Mouse (Mus musculus) CH12.LX (cell line): Measurements from ENCODE around the gene Pakap. TPM values are rescaled to one million over a fixed set of nuclear protein-coding genes. Genes with fewer than 3 reads are reported as not detected.

Experiments
- DNase-seq: peaks from one replicate; pipeline ENCODE4 v3.0.0-alpha.2; 2013; ENCODE audit errors: extremely low read depth
- H3K27ac ChIP-seq: 2 replicates; pipeline ENCODE4 v1.5.1; 2012; ENCODE audit warnings: low read depth, mild to moderate bottlenecking, control low read depth, moderate library complexity; ENCODE audit not compliant: insufficient read depth
- H3K27me3 ChIP-seq: replicated peaks from 2 replicates; pipeline ENCODE3; 2012; ENCODE audit warnings: inconsistent platforms
- H3K36me3 ChIP-seq, 2 experiments: replicated peaks in 1 of 2; 2 replicates each; pipeline versions ENCODE3 to v1.6.1; 2012; ENCODE audit warnings: inconsistent platforms in 1 of 2, low read length in 1 of 2, mild to moderate bottlenecking in 1 of 2, mixed read lengths in 1 of 2, moderate library complexity in 1 of 2; ENCODE audit not compliant: control insufficient read depth in 1 of 2, insufficient read depth in 1 of 2
- H3K4me1 ChIP-seq, 2 experiments: 2 replicates each; pipeline ENCODE4 v1.6.1; 2012; ENCODE audit warnings: inconsistent platforms in 1 of 2, moderate library complexity in 1 of 2; ENCODE audit not compliant: insufficient read depth in 2 of 2, control insufficient read depth in 1 of 2
- H3K4me2 ChIP-seq: 2 replicates; pipeline ENCODE4 v1.6.1; 2012; ENCODE audit warnings: low read depth, mild to moderate bottlenecking, control low read depth; ENCODE audit not compliant: poor library complexity, insufficient read depth, severe bottlenecking
- H3K4me3 ChIP-seq, 3 experiments: fragments of 150-350 bp in 1 of 3; sonication (generic) in 1 of 3; replicated peaks in 1 of 3; 2 replicates each; pipeline versions ENCODE3 to v1.5.1; 2011 to 2012; ENCODE audit warnings: low read depth in 2 of 3, low read length in 2 of 3, mild to moderate bottlenecking in 2 of 3, moderate library complexity in 2 of 3, control low read depth in 1 of 3, improper control_type of control experiment in 1 of 3, inconsistent platforms in 1 of 3, mixed read lengths in 1 of 3; ENCODE audit not compliant: poor library complexity in 1 of 3
- H3K79me2 ChIP-seq: replicated peaks from 2 replicates; pipeline ENCODE4 v1.6.1; 2012; ENCODE audit warnings: mild to moderate bottlenecking, moderate library complexity; ENCODE audit not compliant: control insufficient read depth, poor library complexity, insufficient read depth, severe bottlenecking; ENCODE audit errors: extremely low read depth
- H3K9ac ChIP-seq: 2 replicates; pipeline ENCODE4 v1.6.1; 2012; ENCODE audit warnings: low read depth, mild to moderate bottlenecking, control low read depth, moderate library complexity; ENCODE audit not compliant: insufficient read depth
- H3K9me3 ChIP-seq: replicated peaks from 2 replicates; pipeline ENCODE3; 2012; ENCODE audit warnings: low read length, inconsistent platforms, mixed read lengths
- CHD2 ChIP-seq: IDR thresholded peaks from 2 replicates; pipeline ENCODE4 v1.6.1; 2011; ENCODE audit warnings: low read length, improper control_type of control experiment
- CTCF ChIP-seq, 2 experiments: IDR thresholded peaks in 1 of 2; conservative IDR thresholded peaks in 1 of 2; 2 replicates each; pipeline ENCODE4 v1.5.1; 2011 to 2012; ENCODE audit warnings: low read depth in 2 of 2, low read length in 2 of 2, improper control_type of control experiment in 1 of 2, inconsistent platforms in 1 of 2, mild to moderate bottlenecking in 1 of 2, moderate library complexity in 1 of 2
- E2F4 ChIP-seq: IDR thresholded peaks from 2 replicates; pipeline ENCODE4 v1.6.1; 2011; ENCODE audit warnings: low read depth, low read length, improper control_type of control experiment; ENCODE audit not compliant: insufficient replicate concordance
- ELF1 ChIP-seq: IDR thresholded peaks from 2 replicates; pipeline ENCODE4 v1.6.1; 2014; ENCODE audit warnings: low read depth, mild to moderate bottlenecking, inconsistent platforms, low read length, improper control_type of control experiment
- ETS1 ChIP-seq: conservative IDR thresholded peaks from 2 replicates; pipeline ENCODE4 v1.6.1; 2012; ENCODE audit warnings: low read depth, mild to moderate bottlenecking, inconsistent platforms, low read length, improper control_type of control experiment, moderate library complexity
- HCFC1 ChIP-seq: IDR thresholded peaks from 2 replicates; pipeline ENCODE4 v1.6.1; 2012; ENCODE audit warnings: low read depth, mild to moderate bottlenecking, inconsistent platforms, low read length, improper control_type of control experiment
- IRF4 ChIP-seq: IDR thresholded peaks from 2 replicates; pipeline ENCODE4 v1.6.1; 2014; ENCODE audit warnings: low read depth, mild to moderate bottlenecking, inconsistent platforms, low read length, improper control_type of control experiment
- KAT2A ChIP-seq: IDR thresholded peaks from 2 replicates; pipeline ENCODE4 v1.6.1; 2012; ENCODE audit warnings: low read length, improper control_type of control experiment, inconsistent platforms; ENCODE audit not compliant: insufficient replicate concordance
- MAX ChIP-seq: IDR thresholded peaks from 2 replicates; pipeline ENCODE4 v1.6.1; 2011; ENCODE audit warnings: low read length, improper control_type of control experiment
- MEF2A ChIP-seq: IDR thresholded peaks from 2 replicates; pipeline ENCODE4 v1.6.1; 2014; ENCODE audit warnings: low read depth, mild to moderate bottlenecking, inconsistent platforms, low read length, improper control_type of control experiment, borderline replicate concordance
- MXI1 ChIP-seq: IDR thresholded peaks from 2 replicates; pipeline ENCODE4 v1.6.1; 2011; ENCODE audit warnings: mild to moderate bottlenecking, low read depth, low read length, improper control_type of control experiment
- NRF1 ChIP-seq: IDR thresholded peaks from 2 replicates; pipeline ENCODE4 v1.6.1; 2014; ENCODE audit warnings: low read depth, mild to moderate bottlenecking, inconsistent platforms, low read length, improper control_type of control experiment, moderate library complexity
- PAX5 ChIP-seq: IDR thresholded peaks from 2 replicates; pipeline ENCODE4 v1.6.1; 2012; ENCODE audit warnings: low read length, inconsistent platforms, mixed read lengths
- POLR2AphosphoS2 ChIP-seq: IDR thresholded peaks from 2 replicates; pipeline ENCODE4 v1.6.1; 2011; ENCODE audit warnings: low read depth, low read length, improper control_type of control experiment
- RAD21 ChIP-seq: IDR thresholded peaks from 2 replicates; pipeline ENCODE4 v1.6.1; 2011; ENCODE audit warnings: low read depth, mild to moderate bottlenecking, low read length, improper control_type of control experiment, moderate library complexity
- RCOR1 ChIP-seq: conservative IDR thresholded peaks from 2 replicates; pipeline ENCODE4 v1.6.1; 2012; ENCODE audit warnings: low read depth, mild to moderate bottlenecking, inconsistent platforms, low read length, improper control_type of control experiment
- SIN3A ChIP-seq: IDR thresholded peaks from 2 replicates; pipeline ENCODE4 v1.6.1; 2012; ENCODE audit warnings: low read length, improper control_type of control experiment, inconsistent platforms
- SMC3 ChIP-seq: IDR thresholded peaks from 2 replicates; pipeline ENCODE4 v1.6.1; 2011; ENCODE audit warnings: low read depth, low read length, improper control_type of control experiment
- TBP ChIP-seq: conservative IDR thresholded peaks from 2 replicates; pipeline ENCODE4 v1.6.1; 2011; ENCODE audit warnings: low read depth, low read length, improper control_type of control experiment
- USF1 ChIP-seq: IDR thresholded peaks from 2 replicates; pipeline ENCODE4 v1.6.1; 2014; ENCODE audit warnings: low read depth, mild to moderate bottlenecking, inconsistent platforms, low read length, improper control_type of control experiment
- USF2 ChIP-seq: conservative IDR thresholded peaks from 2 replicates; pipeline ENCODE4 v1.6.1; 2011; ENCODE audit warnings: low read depth, low read length, improper control_type of control experiment
- ZC3H11A ChIP-seq: IDR thresholded peaks from 2 replicates; pipeline ENCODE4 v1.6.1; 2012; ENCODE audit warnings: low read depth, mild to moderate bottlenecking, inconsistent platforms, low read length, improper control_type of control experiment
- dilution Hi-C: fragments of 300-500 bp; cut with MboI; formaldehyde crosslinking; loops from 2 replicates; pipeline ENCODE4 v1.14.3; 2020; ENCODE audit warnings: low sequenced_read_pairs; ENCODE audit not compliant: extremely low pct_unique_long_range_greater_than_20kb, extremely low pct_ligation_motif_present
- in situ Hi-C: fragments of 300-500 bp; cut with MboI; formaldehyde crosslinking; loops from 3 replicates; pipeline ENCODE4 v1.14.3; 2019; ENCODE audit warnings: low sequenced_read_pairs, low pct_ligation_motif_present, low pct_unique_long_range_greater_than_20kb, mixed read lengths
- polyA plus RNA-seq: library from polyadenylated mRNA; unstranded; fragments of >175 nt; gene quantifications from 2 replicates; pipeline ENCODE4 v1.2.1, GENCODE M21; 2012; ENCODE audit warnings: low read depth; ENCODE audit not compliant: insufficient read length
- total RNA-seq, 2 experiments: library from RNA; depleted of rRNA; stranded (reverse); fragments of 300-350 nt in 1 of 2; fragments of >200 nt in 1 of 2; gene quantifications; 2 replicates each; pipeline ENCODE4 v1.2.3; 2012 to 2014

Gene Pakap
- total and polyA plus RNA-seq, 3 experiments, result 0.08 to 0.14 TPM; not detected in 1

GRCm38 (mm10) chr4:57534232-57534631 is 33.7 kb upstream of the Pakap start:
- dilution Hi-C loops, result no loop called here
- Histone ChIP-seq H3K4me2 (no peak overlapping the region), H3K9me3 (no peaks in the 10 kb centered on the region), H3K4me1 (no peaks in the 10 kb centered on the region), H3K27ac (no peak overlapping the region), H3K36me3 (no peaks in the 10 kb centered on the region), H3K4me3 (no peak overlapping the region), H3K27me3 (no peaks in the 10 kb centered on the region), H3K9ac (no peak overlapping the region), H3K79me2 (no peaks in the 10 kb centered on the region)
- in situ Hi-C loops, result no loop called here
- DNase-seq, result no peak
- no peak for TF ChIP-seq PAX5
- TF ChIP-seq RCOR1, result no peak
- no peak for TF ChIP-seq MXI1
- no peak for TF ChIP-seq SIN3A
- no peak for TF ChIP-seq KAT2A
- TF ChIP-seq ELF1, result no peak

- Histone ChIP-seq H3K27me3 (no peaks in the 10 kb centered on the region), H3K4me2 (no peak overlapping the region), H3K4me1 (no peaks in the 10 kb centered on the region)
- no peak for DNase-seq
- peak; percentile 17 for TF ChIP-seq RAD21
- peak; percentile 26; the same call in 1 of the 2 replicates for TF ChIP-seq SMC3
- peak in 1 of 2 experiments; percentile 56; a peak in 2 of 4 replicates for TF ChIP-seq CTCF (conservative IDR thresholded peaks at IDR 0.05 in 1 of 2, IDR thresholded peaks at IDR 0.05 in 1 of 2; ENCODE audit: low read depth in 2 of 2, low read length in 2 of 2)
- TF ChIP-seq MEF2A, result no peak
- TF ChIP-seq, all 38 proteins: peak for 3
- Histone ChIP-seq H3K4me3 (no peak overlapping the region), H3K79me2 (no peaks in the 10 kb centered on the region), H3K27ac (no peak overlapping the region), H3K36me3 (no peaks in the 10 kb centered on the region), H3K9me3 (no peaks in the 10 kb centered on the region), H3K9ac (no peak overlapping the region)
- dilution Hi-C loops (no loop called here), in situ Hi-C loops (no loop called here)
These were observed 32.9 kb upstream of the Pakap start for GRCm38 (mm10) chr4:57535087-57535486.

DNA sequence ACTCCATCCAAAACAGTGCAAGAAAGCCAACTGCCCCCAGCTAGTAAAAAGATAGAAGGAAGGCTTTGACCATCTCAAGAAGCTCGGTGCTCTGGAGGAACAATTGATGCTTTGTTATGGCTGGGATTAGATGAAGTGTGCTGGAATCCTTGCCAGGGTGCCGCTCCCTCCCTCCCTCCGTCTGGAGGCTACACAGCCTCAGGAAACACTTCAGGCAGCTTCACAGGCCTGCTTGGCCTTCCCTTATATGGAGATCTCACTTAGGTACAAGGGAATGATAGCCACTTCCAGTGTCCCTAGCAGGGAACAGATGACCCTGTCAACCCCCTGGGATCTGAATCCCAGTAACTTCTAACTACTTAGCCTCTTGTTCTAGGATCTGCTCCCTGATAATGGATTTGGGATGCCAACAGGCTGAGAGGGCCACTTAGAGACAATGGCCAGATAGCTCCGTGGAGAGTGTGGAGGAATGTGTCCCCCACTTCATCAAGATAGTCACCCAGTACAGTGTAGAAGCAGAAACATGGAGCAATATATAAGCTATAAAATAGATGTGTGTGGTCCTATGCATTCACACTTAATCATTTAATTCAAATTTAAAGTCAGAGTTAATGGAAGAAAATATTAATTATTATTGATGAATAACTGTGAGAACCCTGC is 29.8 kb upstream of the Pakap start:
- H3K79me2 ChIP-seq, result no peaks in the 10 kb centered on the region
- H3K4me1 ChIP-seq, result no peaks in the 10 kb centered on the region
- in situ Hi-C loops (no loop called here), dilution Hi-C loops (no loop called here)
- TF ChIP-seq ZC3H11A (no peak), ELF1 (no peak), E2F4 (no peak), USF1 (no peak), TBP (no peak), RAD21 (no peak), CHD2 (no peak), HCFC1 (no peak), IRF4 (no peak), POLR2AphosphoS2 (no peak), ETS1 (no peak), KAT2A (no peak), USF2 (no peak), NRF1 (no peak), MAX (no peak)
- H3K4me2 ChIP-seq, result no peak overlapping the region
- H3K36me3 ChIP-seq, result no peaks in the 10 kb centered on the region
- H3K9ac ChIP-seq, result no peak overlapping the region
- no peaks in the 10 kb centered on the region for H3K9me3 ChIP-seq
- H3K27ac ChIP-seq, result no peak overlapping the region
- no peak overlapping the region for H3K4me3 ChIP-seq
- no peaks in the 10 kb centered on the region for H3K27me3 ChIP-seq
- no peak for DNase-seq
